Mouse (Mus musculus) cortical plate, adult 2 months (tissue): Measurements from ENCODE around the gene Hibadh.

Experiments
- CTCF ChIP-seq: fragments of 200-500 bp; IDR thresholded peaks from 2 replicates; pipeline ENCODE4 v1.5.1; 2011; ENCODE audit warnings: mild to moderate bottlenecking, control low read depth, low read length; ENCODE audit not compliant: insufficient read depth; ENCODE audit errors: extremely low read depth
- POLR2A ChIP-seq: fragments of 200-500 bp; IDR thresholded peaks from 2 replicates; pipeline ENCODE4 v1.6.1; 2011; ENCODE audit warnings: mild to moderate bottlenecking, low read length, control low read depth; ENCODE audit not compliant: insufficient read depth; ENCODE audit errors: extremely low read depth

- TF ChIP-seq CTCF (no peak), POLR2A (no peak)
These were observed 81.1 kb downstream of the Hibadh start for GRCm38 (mm10) chr6:52559041-52559440.
